Mouse (Mus musculus) left cerebral cortex, adult 6 months (tissue): ENCODE results near the gene Gif. TPM values are rescaled to one million over a fixed set of nuclear protein-coding genes. Genes with fewer than 3 reads are reported as not detected.

Source experiments
- long read RNA-seq, 2 experiments: library from polyadenylated mRNA; unstranded; transcript quantifications; one replicate each; pipeline ENCODE4 v2.0.0; 2019 to 2020
- polyA plus RNA-seq: library from polyadenylated mRNA; unstranded; fragments of <200 nt; fragmentation: Nextera tagmentation; gene quantifications from 2 replicates; pipeline ENCODE4 v1.2.3, GENCODE M21; 2021

The Gif gene
- polyA plus RNA-seq = not detected in 2 replicates
- long read RNA-seq, experiment 1 = 0 reads
- long read RNA-seq, experiment 2 = 0 reads

DNA sequence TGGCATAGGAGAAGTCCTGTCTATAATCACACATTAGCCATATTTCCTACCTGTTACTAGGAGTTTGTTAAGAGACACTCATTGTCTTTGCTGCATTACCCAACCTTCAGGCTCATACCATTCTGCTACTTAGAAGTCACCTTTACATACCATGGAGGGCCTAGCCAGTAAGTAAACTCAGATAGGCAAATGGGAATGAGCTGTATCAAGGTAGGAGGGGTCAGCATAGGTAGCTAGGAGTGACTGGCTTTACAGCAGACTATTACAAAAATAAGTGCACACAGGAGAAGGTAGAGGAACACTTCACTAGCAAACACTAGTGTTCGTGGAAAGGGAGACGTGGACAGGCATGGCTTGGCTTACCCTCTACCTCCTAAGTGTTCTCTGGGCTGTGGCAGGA, at the start of gene Gif:
Gene Gif (plus strand): TSS at position 257 of the 400 bp plus-strand sequence.

DNA sequence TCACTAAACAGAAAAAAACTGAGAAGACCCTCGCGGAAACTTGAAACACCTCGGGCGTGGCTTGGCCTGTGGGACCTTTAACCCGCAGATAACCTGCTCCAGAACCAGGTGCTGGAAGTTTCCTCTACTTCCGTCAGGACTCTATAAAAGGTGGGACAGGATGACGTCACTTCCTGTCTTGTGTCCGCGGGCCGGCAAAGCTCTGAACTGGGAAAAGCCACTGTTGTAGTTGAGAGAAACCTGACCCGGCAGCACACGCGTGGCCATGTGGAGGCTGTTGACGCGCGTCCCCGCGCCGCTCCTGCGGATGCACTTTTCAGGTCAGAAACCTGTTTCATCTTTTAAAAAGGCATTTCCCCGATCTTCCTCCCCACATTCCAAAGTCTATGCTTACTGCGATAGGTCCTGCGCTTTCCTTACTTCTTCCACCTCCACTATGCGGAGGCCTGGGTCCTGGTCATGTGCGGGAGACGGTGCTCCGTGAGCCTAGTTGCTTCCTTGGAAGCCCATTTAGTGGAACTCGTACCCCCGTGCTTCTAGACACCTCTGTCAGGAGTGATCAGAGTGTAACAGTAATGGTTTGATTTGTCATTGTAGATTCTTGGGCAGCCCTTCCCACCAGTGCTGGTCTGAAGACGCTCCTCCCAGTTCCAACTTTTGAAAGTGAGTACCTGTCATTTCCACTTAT, 23.0 kb downstream of the Gif start, which contains the start of gene Mrpl16:
Gene Mrpl16 (plus strand): TSS at position 187 of the 688 bp plus-strand sequence.

Other genes starting within 250 kb of the Gif start
- 1.2 and 2.2 TPM in 2 replicates for gene Ms4a6b, start 231.0 kb upstream of the Gif start, polyA plus RNA-seq
- not detected in 2 replicates for gene Ms4a4d, start 210.8 kb upstream of the Gif start, polyA plus RNA-seq
- 1.7 and 1.8 TPM in 2 replicates for gene Ms4a6d, start 142.7 kb upstream of the Gif start, polyA plus RNA-seq
- gene Ms4a2, start 123.8 kb upstream of the Gif start, polyA plus RNA-seq = not detected in 2 replicates
- gene Ms4a3, start 106.7 kb upstream of the Gif start, polyA plus RNA-seq = not detected in 2 replicates
- gene Oosp2, start 87.0 kb upstream of the Gif start, polyA plus RNA-seq = not detected in 2 replicates
- gene Oosp1, start 56.4 kb upstream of the Gif start, polyA plus RNA-seq = not detected in 2 replicates
- not detected in 2 replicates for gene Oosp3, start 50.5 kb upstream of the Gif start, polyA plus RNA-seq
- gene Mrpl16, start 22.8 kb downstream of the Gif start, polyA plus RNA-seq = 62.4 and 67.6 TPM in 2 replicates
- 8.8 and 15.1 TPM in 2 replicates for gene Stx3, start 71.8 kb downstream of the Gif start, polyA plus RNA-seq
- gene Olfr1417, start 91.7 kb downstream of the Gif start, polyA plus RNA-seq = not detected in 2 replicates
- not detected in 2 replicates for gene Olfr1418, start 113.5 kb downstream of the Gif start, polyA plus RNA-seq
- gene Olfr1419, start 127.6 kb downstream of the Gif start, polyA plus RNA-seq = not detected in 2 replicates
- gene Olfr1420, start 139.0 kb downstream of the Gif start, polyA plus RNA-seq = not detected in 2 replicates
- gene Patl1, start 164.8 kb downstream of the Gif start, polyA plus RNA-seq = 2.6 and 3.0 TPM in 2 replicates
- 5.7 and 5.8 TPM in 2 replicates for gene Osbp, start 218.4 kb downstream of the Gif start, polyA plus RNA-seq